Mouse (Mus musculus) heart, embryonic 12.5 days (tissue): Measurements from ENCODE around the gene Cdk8. TPM values are rescaled to one million over a fixed set of nuclear protein-coding genes. Genes with fewer than 3 reads are reported as not detected.

Experiments
- ATAC-seq: fragments of 200-750 bp; cut with Nextera tagmentation; 2 replicates; pipeline ENCODE4 v1.8.0; 2017; ENCODE audit warnings: moderate TSS enrichment, moderate library complexity; ENCODE audit not compliant: insufficient number of reproducible peaks, low FRiP score
- H3K27ac ChIP-seq: fragments of 300-500 bp; sonication (generic); 2 replicates; pipeline ENCODE4 v1.5.1; 2016; ENCODE audit warnings: mild to moderate bottlenecking, moderate library complexity; ENCODE audit not compliant: poor library complexity, severe bottlenecking
- H3K27me3 ChIP-seq: fragments of 300-500 bp; sonication (generic); replicated peaks from 2 replicates; pipeline ENCODE4 v1.6.1; 2016; ENCODE audit warnings: mild to moderate bottlenecking, moderate library complexity
- H3K36me3 ChIP-seq: fragments of 300-500 bp; sonication (generic); 2 replicates; pipeline ENCODE4 v1.6.1; 2016; ENCODE audit warnings: mild to moderate bottlenecking, moderate library complexity
- H3K4me1 ChIP-seq: fragments of 300-500 bp; sonication (generic); replicated peaks from 2 replicates; pipeline ENCODE4 v1.6.1; 2016; ENCODE audit warnings: mild to moderate bottlenecking
- H3K4me2 ChIP-seq: fragments of 300-500 bp; sonication (generic); 2 replicates; pipeline ENCODE4 v1.6.1; 2016; ENCODE audit warnings: mild to moderate bottlenecking, moderate library complexity
- H3K4me3 ChIP-seq: fragments of 300-500 bp; sonication (generic); 2 replicates; pipeline ENCODE4 v1.5.1; 2016; ENCODE audit warnings: mild to moderate bottlenecking
- H3K9ac ChIP-seq: fragments of 300-500 bp; sonication (generic); 2 replicates; pipeline ENCODE4 v1.6.1; 2016; ENCODE audit warnings: mild to moderate bottlenecking, moderate library complexity
- H3K9me3 ChIP-seq: fragments of 300-500 bp; sonication (generic); replicated peaks from 2 replicates; pipeline ENCODE4 v1.6.1; 2016; ENCODE audit warnings: mild to moderate bottlenecking, moderate library complexity
- WGBS: fragments of 180-500 bp; shearing (Covaris S2); methylation state at CpG from one replicate; pipeline ENCODE4 v1.1.7; 2016; 5-methylcytosine and 5-hydroxymethylcytosine counted together
- polyA plus RNA-seq: library from polyadenylated mRNA; unstranded; fragments of >200 nt; fragmentation: Nextera tagmentation; extraction: Ambion mirVana; gene quantifications from 2 replicates; pipeline ENCODE4 v1.2.1, GENCODE M21; 2016

The Cdk8 gene
- polyA plus RNA-seq, 1 experiment from 2014 or later: 16.6 TPM

DNA sequence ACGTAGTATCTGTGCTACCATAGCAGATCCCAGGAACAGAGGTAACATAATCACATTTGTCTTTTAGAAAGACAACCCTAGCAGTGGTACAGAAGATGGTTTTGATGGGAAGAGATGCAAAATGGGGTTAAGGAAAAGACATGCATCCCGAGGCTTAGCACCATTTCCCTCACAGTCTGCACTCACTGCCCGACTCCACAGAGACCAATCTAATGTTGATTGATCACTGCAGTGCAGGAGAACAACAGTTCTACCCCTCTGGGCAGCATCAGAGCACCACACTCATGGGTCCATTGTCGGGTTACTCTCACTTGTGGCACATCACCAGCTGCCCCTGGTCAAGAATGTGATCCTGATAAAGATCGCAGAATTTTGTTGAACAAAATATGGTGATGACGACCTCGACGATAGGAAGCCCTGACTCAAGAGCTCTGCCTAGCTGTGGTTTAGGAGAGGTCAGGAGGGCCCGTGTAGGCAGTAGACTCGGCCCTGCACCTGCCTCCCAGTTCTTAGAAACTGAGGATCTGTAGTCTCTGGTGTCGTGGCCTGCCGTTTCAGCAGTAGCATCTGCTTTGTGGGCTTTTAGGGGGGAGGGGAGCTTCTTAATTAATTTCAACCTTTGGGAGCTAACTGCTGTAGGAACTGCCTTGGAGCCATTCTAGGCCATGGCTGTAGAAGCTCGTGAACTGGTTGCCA, 51.0 kb downstream of the Cdk8 start:
- peaks cover 44% of the 10 kb centered on the region for H3K36me3 ChIP-seq
- no peak for ATAC-seq
- 67% methylated on average over 13 of the region's 13 CpGs for WGBS

DNA sequence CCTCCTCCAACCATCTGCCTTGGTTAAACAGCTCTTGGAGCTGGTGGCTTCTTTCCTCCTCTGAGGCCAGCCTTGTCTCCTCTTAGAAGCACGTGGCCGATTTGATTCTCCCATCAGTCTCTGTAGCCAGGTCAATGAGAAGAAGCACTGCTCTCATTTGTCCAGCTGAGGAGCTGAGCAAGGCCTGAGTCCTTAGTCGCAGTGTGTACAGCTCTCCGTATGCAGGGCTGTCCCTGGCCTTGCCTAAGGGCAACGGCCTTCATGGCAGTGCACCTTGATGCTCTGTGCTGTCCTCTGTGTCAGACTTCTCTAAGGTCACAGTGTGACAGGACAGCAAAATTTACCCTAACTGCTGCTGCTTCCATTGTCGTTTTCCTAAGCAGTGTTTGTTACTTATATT, 52.9 kb downstream of the Cdk8 start:
- Histone ChIP-seq H3K9ac (no peak overlapping the region), H3K4me1 (no peaks in the 10 kb centered on the region), H3K27ac (no peak overlapping the region), H3K9me3 (no peaks in the 10 kb centered on the region), H3K27me3 (no peaks in the 10 kb centered on the region), H3K4me2 (no peak overlapping the region), H3K36me3 (peaks cover 57% of the 10 kb centered on the region), H3K4me3 (no peak overlapping the region)
- WGBS: 92% methylated on average over 6 of the region's 6 CpGs
- ATAC-seq: no peak

More for the DNA sequence above, 51.0 kb downstream of the Cdk8 start:
- Histone ChIP-seq H3K27me3 (no peaks in the 10 kb centered on the region), H3K27ac (no peak overlapping the region), H3K9me3 (no peaks in the 10 kb centered on the region), H3K9ac (no peak overlapping the region), H3K4me1 (no peaks in the 10 kb centered on the region), H3K4me2 (no peak overlapping the region), H3K4me3 (no peak overlapping the region)

DNA sequence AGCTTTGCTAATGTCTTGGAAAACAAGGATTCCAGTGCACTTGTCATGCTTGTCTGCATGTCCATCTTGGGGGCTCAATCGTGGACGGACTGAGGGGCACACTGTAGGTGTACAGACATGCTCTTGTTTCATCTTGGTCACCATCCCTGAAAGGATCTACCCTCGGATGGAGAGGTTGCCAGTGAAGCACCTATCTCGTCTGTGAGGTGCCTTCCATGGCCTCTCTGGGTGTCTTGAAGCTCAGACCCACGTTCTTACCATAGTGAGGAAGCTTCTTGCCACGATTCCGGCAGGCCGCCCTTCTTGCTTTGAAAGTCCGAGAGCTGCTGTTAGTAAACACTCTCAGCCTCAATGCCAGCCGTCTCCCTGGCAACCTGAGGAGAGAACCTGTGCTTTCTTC, 56.4 kb downstream of the Cdk8 start:
- H3K4me3 ChIP-seq: no peak overlapping the region
- H3K4me1 ChIP-seq: no peaks in the 10 kb centered on the region
- H3K27me3 ChIP-seq: no peaks in the 10 kb centered on the region
- H3K27ac ChIP-seq: no peak overlapping the region
- ATAC-seq: no peak
- no peak overlapping the region for H3K9ac ChIP-seq
- no peaks in the 10 kb centered on the region for H3K9me3 ChIP-seq
- H3K36me3 ChIP-seq: peaks cover 63% of the 10 kb centered on the region
- 86% methylated on average over 10 of the region's 10 CpGs for WGBS
- no peak overlapping the region for H3K4me2 ChIP-seq

DNA sequence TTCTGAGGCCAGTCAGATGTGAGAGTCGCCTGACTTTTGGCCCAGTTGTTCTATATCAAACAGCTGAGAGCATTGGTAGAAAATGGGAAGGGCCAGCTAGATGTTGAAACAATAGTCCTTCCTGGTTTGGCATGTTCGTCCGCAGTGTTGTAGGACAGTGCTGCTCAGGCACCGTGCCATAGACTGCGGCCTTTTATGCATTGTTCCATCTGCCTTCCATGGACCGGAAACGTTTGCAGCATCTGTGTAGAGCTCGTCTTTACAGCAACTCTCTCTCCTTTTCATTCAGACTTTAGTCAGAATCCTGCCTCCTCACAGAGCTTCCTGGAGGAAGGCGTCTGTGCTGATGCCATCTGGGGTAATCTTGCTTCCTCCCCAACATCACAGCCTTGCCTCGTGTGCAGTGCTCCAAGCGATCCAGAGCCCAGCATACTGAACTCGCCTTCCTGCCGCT, 57.0 kb downstream of the Cdk8 start:
- Histone ChIP-seq H3K36me3 (peaks cover 64% of the 10 kb centered on the region), H3K27me3 (no peaks in the 10 kb centered on the region), H3K4me2 (no peak overlapping the region), H3K9ac (no peak overlapping the region), H3K9me3 (no peaks in the 10 kb centered on the region), H3K27ac (no peak overlapping the region), H3K4me3 (no peak overlapping the region), H3K4me1 (no peaks in the 10 kb centered on the region)
- 80% methylated on average over 13 of the region's 13 CpGs for WGBS
- ATAC-seq: no peak

DNA sequence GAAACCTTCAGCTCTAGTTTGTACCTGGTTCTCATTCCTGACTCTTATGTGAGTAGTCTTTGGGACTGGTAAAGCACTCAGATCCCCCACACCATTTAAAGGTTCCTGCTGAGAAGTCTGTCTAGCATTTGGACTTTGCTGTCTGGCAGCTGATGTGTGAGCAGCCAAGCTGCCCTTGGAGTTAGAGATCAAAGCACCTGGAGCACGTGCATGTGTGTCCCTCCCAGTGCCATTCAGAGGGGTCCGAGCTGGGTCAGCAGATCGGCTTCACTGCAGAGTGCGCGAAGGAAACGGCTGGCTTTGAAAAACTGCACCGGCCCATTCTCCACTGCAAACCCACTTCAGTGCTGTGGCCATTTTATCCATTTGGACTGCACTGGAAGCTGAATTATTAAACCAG, 58.9 kb downstream of the Cdk8 start:
- Histone ChIP-seq H3K4me2 (no peak overlapping the region), H3K36me3 (peaks cover 62% of the 10 kb centered on the region), H3K9ac (no peak overlapping the region), H3K9me3 (no peaks in the 10 kb centered on the region), H3K27me3 (no peaks in the 10 kb centered on the region), H3K27ac (no peak overlapping the region), H3K4me3 (no peak overlapping the region), H3K4me1 (no peaks in the 10 kb centered on the region)
- 89% methylated on average over 7 of the region's 7 CpGs for WGBS
- no peak for ATAC-seq

DNA sequence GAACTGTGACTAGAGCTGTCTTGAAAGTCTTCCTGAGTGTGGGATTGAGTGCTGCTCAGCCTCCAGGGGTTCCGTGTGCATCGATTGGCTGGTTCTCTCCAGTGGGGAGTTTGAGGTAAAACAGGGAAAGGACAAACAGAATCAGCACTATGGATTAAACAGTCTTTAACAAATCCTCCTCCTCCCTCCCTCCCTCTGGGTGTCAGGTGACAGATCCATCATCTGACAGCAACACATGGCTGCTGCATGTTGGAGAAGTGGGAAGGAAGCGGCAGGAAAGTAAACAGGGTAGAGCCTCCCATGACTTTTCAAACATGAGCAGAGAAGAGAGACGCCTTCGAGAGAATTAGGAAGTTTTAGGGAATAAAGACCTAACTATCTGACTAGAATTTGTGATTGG, 59.4 kb downstream of the Cdk8 start:
- no peaks in the 10 kb centered on the region for H3K9me3 ChIP-seq
- H3K4me2 ChIP-seq: no peak overlapping the region
- H3K4me1 ChIP-seq: no peaks in the 10 kb centered on the region
- ATAC-seq: no peak
- no peaks in the 10 kb centered on the region for H3K27me3 ChIP-seq
- H3K9ac ChIP-seq: no peak overlapping the region
- H3K36me3 ChIP-seq: peaks cover 58% of the 10 kb centered on the region
- no peak overlapping the region for H3K27ac ChIP-seq
- no peak overlapping the region for H3K4me3 ChIP-seq
- 82% methylated on average over 5 of the region's 5 CpGs for WGBS

DNA sequence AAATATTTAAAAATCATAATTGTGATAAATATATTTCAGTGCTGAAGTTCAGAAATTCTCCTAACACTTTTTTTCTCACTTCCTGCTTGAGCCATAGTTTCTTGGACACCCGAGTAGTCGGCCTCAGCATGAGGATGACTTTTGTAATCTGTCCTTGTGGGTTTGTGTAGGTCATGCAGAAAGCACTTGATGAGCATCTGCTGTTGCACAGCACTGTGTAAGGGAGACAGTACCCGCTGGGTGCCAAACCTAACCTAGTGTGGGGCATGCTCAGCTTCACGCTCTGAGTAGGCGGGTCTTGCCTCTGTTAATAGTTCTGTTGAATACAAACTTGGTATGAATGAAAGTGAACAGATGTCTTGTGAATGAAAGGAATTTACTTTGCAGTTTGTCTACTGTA, 60.5 kb downstream of the Cdk8 start:
- no peak for ATAC-seq

DNA sequence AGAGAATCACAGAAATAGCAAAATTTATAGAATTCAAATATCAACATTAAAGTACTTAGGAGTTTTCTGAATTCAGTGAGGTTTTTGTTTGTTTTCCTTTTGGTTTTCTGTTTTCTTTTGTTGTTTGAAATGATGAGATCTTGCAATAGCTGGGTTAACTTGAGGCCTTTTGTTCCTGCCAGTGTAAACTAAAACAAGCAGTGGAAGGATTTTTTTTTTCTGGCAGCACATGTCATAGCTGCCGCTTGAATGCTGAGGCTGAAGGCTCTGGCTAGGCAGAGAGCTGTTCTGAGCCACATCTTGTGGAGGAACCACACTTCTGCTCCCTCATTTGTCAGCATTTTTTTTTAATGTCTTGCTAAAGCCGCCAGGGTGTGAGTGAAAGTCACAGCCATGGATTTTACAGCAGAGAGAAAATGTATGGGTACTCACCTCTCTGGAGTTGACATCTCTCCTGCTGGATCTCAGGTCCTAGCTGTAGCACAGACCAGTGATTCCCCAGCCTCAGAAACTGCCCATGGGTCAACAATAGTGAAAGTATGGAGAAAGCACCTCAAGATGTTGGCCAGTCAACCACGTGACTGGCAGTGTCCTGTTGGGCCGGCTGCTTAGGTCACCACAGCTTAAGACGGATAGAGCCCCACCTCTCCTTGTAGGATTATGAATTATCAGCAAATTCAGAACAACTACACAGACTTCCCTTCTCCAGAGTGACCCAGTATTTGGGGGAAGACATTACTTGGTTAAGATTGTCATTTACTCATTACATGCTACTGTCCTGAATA, 62.1 kb downstream of the Cdk8 start:
- H3K4me2 ChIP-seq: no peak overlapping the region
- no peak overlapping the region for H3K9ac ChIP-seq
- H3K27ac ChIP-seq: no peak overlapping the region
- H3K4me3 ChIP-seq: no peak overlapping the region
- 87% methylated on average over 5 of the region's 5 CpGs for WGBS
- no peak for ATAC-seq
- no peaks in the 10 kb centered on the region for H3K4me1 ChIP-seq
- H3K27me3 ChIP-seq: no peaks in the 10 kb centered on the region
- peaks cover 60% of the 10 kb centered on the region for H3K36me3 ChIP-seq
- no peaks in the 10 kb centered on the region for H3K9me3 ChIP-seq

More for the DNA sequence above, 60.5 kb downstream of the Cdk8 start:
- Histone ChIP-seq H3K36me3 (peaks cover 62% of the 10 kb centered on the region), H3K9ac (no peak overlapping the region), H3K4me3 (no peak overlapping the region), H3K27me3 (no peaks in the 10 kb centered on the region), H3K4me1 (no peaks in the 10 kb centered on the region), H3K4me2 (no peak overlapping the region), H3K27ac (no peak overlapping the region), H3K9me3 (no peaks in the 10 kb centered on the region)
- 88% methylated on average over 5 of the region's 5 CpGs for WGBS

DNA sequence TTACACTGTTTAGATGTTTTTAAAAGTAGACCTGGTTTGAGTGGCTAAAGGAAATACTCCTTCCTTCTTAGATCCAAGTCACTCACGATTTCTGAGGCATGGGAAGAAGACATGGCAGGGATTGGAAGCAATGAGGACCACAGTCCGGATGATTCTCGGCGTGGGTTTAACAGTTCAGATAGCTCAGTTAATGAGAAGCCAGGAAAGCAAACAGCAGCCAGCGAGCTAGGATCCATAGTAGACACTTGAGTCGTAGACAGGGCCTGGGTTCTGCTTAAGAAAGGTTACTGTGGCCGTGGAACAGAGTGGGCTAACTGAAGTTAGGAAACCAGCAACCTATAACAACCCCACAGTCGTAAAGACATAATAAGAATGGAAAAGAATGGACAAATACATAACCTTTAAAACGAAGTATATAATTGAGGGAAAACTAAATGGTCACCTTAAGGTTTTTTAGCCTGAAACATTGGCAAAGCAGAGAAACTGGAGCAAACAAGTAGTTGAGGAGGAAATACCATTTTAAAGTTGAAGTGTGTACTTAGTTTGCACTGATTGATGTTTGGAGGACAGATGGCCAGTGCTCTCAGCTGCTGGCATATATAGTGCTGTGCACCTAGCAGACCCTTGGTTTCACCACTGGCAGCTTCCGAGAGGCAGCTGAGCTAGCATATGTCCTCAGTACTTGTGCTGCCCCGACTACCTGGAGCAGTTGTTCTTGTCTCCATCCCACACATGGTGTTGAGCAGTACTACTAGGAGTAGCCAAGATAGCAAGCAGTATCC, 63.1 kb downstream of the Cdk8 start:
- ATAC-seq: no peak
- 91% methylated on average over 11 of the region's 11 CpGs for WGBS
- H3K27ac ChIP-seq: no peak overlapping the region
- no peaks in the 10 kb centered on the region for H3K27me3 ChIP-seq
- no peaks in the 10 kb centered on the region for H3K4me1 ChIP-seq
- H3K4me2 ChIP-seq: no peak overlapping the region
- no peak overlapping the region for H3K9ac ChIP-seq
- peaks cover 65% of the 10 kb centered on the region for H3K36me3 ChIP-seq
- no peaks in the 10 kb centered on the region for H3K9me3 ChIP-seq
- H3K4me3 ChIP-seq: no peak overlapping the region

DNA sequence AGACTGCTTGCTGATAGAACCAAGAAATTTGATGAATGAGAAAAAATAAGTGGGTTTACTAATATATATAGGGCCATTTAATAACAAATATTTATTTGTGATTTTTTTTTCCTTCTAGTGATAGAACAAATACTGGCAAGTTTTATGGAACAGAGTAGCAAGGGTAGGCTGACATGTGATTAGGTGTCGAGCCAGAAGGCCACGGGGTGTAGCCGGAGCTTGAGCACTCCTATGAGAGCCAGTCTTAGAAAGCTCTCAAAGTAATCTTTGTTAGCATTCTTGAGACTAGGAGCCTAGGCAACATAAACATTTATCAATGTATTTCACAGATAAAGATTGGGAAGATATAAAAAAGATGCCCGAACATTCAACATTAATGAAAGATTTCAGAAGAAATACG, 63.8 kb downstream of the Cdk8 start:
- Histone ChIP-seq H3K27me3 (no peaks in the 10 kb centered on the region), H3K4me2 (no peak overlapping the region), H3K4me3 (no peak overlapping the region), H3K27ac (no peak overlapping the region), H3K4me1 (no peaks in the 10 kb centered on the region), H3K9me3 (no peaks in the 10 kb centered on the region), H3K36me3 (peaks cover 67% of the 10 kb centered on the region), H3K9ac (no peak overlapping the region)
- WGBS: 88% methylated on average over 5 of the region's 5 CpGs
- ATAC-seq: no peak

DNA sequence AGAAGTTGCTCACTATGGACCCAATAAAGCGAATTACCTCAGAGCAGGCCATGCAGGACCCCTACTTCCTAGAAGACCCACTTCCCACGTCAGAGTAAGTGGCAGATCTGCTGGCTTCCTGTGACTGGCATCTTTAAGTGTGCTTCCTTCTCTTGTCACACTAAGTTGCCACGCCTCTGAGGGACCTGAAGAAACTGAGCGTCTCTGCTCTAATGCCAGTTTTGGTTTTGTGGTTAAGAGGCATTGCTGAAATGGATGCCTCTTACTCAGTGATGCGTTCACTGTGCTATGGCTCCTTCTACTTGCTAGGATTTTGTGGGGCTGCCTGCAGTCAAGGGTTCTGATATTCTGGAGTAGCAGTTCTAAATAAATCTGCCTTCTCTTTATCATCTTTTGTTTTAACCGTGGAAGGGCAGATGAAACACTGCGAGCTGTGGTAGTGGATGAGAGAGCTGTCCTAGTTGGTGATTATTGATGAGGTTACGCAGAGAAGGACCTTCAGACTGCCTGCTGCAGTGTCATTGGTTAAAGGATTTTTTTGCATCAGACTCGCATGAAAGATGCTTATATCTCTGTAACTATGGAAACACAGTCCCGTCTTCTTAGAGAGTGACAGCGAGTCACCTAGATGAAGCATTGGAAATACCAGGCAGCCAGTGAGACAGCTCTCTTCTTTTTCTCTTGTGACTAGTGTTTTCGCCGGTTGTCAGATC, 67.9 kb downstream of the Cdk8 start:
- no peaks in the 10 kb centered on the region for H3K4me1 ChIP-seq
- no peak for ATAC-seq
- 87% methylated on average over 13 of the region's 13 CpGs for WGBS
- no peaks in the 10 kb centered on the region for H3K27me3 ChIP-seq
- H3K36me3 ChIP-seq: peaks cover 75% of the 10 kb centered on the region
- no peak overlapping the region for H3K9ac ChIP-seq
- no peak overlapping the region for H3K4me3 ChIP-seq
- H3K4me2 ChIP-seq: no peak overlapping the region
- H3K27ac ChIP-seq: no peak overlapping the region
- H3K9me3 ChIP-seq: no peaks in the 10 kb centered on the region
